Mouse (Mus musculus) cerebellum, postnatal 25 days (tissue): ENCODE data around the gene Gcn1l1.

ENCODE experiments used
- DNase-seq, 2 experiments: peaks; one replicate each; pipeline ENCODE4 v3.0.0; 2021; ENCODE audit warnings: mixed read lengths in 2 of 2

Gcn1l1 gene

DNA sequence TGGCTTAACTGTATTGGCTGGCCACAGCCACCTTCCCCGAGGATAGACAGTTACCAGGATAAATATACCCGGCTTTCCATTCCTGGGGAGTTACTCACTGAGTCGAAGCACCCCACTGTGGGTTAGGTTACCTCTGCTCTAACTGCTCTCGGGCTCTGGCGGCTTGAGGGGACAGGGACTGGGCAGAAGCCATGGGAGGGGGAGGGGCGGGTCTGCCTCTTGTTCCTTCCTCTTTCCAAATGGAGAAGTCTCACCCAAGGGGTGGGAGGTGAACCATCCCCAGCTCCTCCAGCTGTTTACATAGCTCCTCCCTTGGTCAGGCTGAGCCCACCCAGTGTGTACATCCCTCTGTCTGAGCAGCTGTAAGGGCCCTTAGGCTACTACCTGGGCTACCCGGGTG, 29.4 kb upstream of the Gcn1l1 start:
- no peak for DNase-seq

DNA sequence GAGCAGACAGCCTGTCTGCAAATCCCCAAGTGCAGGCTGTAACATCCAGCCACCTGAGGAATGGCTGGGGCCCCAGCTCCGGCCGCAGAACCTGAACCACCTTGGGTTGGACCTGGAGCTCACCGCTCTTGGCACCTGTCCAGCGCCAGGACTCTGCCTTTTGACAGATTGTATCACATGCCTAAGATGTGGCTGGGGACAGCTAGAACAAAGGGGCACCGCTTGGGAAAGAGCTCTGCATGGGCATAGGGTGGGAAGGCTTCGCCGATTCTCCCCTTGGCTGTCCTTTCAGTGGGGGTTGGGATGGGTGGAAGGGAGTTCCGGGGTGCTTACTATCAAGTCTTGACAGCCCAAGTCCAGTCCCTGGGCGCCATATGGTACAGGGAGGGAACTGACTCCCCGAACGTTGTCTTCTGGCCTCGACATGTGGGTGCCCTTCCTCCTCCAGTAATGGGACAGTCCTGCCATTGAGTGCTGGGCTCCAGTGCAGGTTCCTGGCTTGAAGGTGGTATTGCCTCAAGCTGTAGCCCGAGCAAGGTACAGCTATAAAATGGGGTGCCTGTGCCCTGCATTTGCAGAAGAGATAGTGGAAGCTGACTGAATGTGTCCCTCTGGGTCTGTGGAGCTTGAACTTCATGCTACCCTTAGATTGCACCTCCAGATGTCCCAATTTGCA, 26.9 kb upstream of the Gcn1l1 start:
- peak; percentile 65 to 75 for DNase-seq

DNA sequence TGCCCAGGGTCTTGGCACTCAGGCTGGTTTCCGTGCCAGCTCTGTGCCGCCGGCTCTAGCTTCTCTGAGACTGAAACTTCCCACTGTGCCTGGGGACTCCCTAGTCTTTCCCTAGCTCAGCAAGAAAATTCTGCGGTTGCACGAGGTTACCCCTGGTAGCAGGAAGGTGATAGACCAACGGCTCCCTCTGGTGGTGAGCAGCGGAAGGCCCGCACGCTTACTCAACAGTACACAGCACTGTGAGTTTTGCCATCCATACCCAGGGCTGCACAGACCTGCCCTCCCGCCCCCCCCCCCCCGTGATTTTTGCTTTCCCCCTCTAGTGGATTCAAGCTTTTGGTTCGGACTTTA, 26.4 kb upstream of the Gcn1l1 start:
- DNase-seq = peak; percentile 96 to 98

DNA sequence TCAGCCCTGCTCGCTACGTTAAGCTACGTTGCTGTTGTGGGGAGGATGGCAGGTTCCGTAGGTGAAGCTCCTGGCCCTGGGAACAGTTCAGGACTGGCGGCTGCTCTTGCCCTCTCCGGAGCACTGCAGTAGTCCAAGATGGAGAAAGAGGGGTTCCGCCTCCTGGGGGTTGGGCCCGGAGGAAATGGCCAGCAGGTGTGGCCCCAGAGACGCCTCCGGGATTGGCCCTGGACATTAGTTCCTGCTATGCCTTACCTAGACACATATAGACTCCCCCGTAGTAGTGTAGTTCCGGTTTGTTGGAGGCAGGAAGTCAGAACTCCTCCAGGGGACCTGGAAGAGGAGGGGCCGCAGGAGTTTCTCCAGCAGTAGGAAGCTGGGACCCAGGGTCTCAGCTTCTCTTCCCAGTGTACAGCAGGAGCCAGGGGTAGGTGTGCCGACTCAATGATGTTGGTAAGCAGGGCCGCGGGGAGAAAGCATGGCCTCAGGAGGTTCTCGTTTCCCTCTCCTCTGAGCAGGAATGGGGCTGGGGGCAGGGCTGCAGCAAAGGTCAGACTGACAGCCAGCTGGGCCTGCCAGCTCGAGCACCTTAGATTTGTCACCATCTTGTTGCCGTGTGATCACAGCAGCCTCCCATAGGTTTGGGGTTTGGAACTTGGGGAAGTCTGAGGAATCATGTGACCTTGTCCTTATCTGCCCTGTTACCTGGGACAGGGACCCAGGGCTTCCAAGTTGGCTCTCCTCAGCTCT, 22.2 kb upstream of the Gcn1l1 start:
- DNase-seq = peak in 1 of 2 experiments; percentile 23

DNA sequence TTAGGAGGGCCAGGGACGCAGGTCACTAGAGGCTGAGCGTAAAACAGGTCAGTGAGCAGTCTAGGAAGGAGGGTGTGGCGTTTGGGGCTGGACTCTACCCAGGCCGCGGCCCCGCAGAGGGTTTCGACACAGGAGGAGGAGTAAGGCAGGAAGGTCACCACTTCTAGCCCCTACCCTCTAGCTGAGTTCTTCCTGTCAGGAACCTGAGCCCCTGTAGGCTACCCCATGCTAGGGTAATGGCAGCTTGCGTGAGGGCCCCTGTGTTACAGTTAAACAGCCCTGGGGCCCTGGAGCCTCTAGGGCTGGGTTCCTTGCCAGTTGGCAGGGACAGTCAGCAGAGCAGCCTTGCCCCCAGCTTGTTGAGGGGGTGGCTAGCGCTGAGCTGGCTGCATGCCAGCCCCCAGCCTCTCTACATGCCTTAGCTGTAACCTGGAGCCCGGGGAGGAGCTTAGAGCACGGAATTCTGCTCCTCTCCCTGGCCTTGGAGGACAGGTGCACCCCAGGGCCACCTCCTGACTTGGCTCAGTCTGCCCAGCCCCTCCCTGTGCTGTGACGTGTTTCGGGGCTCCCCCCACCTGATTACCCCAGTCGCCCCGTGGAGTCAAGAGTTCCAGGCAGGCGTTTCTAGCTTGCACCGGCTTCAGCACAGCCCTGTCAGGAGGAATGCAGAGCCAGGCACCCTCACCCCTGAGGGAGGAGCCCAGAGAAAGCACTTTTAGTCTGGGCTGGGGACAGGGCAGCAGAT, 21.4 kb upstream of the Gcn1l1 start:
- DNase-seq = peak; percentile 88 to 92

DNA sequence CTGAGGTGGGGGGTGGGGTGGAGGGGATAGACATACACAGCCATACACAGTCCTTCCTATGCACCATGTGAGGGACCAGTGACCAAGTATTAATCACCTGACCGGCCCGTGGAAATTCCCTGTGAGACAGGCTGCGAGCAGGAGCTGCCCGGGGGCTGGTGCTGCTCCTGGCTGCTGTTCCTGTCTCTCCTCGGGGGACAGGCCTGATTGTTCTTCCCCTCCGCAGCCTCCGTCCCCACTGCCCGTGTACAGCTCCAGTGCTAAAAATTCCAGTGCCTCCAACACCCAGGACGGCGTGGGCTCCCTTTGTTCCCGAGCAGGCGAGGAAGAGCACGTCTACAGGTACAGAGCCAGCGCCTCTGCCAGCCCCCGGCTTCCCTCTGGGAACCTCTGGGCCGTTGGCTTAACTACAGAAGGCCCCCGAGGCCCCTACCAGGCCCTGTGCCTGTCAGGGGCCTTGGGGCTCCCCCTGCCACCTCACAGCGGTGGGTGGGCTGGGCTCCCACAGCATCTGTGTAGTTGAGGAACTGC, 20.3 kb upstream of the Gcn1l1 start:
- DNase-seq = peak; percentile 51 to 53

DNA sequence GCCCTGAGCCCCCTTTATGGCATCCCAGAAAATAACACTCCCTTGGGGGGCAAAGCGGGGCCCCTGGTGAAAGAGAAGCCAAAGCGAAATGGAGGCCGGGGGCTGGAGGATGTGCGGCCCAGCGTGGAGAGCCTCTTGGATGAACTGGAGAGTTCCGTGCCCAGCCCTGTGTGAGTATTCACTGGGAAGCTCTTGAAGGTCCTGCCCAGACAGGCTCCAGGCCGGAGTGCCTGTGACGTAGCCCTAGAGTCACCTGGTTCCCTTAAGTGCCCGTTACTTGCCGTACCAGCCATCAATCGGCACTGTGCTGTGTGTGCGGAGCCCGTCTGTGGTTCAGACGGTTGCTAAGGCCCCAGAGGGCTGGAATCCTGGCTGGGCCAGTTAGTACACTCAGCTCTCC, 19.4 kb upstream of the Gcn1l1 start:
- peak in 1 of 2 experiments; percentile 45 for DNase-seq

DNA sequence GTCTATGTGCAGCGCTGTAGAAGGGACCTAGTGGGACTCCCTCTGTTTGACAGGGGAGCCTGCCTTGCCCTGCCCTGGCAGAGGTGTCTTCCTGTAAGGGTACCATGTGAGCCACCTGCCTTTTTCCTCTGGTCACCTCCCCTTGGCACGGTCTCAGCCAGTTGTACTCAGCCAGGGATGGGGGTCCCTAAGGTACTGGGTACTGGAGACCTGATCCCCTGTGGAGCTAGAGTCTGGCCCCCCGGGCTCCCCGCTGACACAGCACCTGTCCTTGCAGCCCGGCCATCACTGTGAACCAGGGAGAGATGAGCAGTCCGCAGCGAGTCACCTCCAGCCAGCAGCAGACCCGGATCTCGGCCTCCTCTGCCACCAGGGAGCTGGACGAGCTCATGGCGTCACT, 18.5 kb upstream of the Gcn1l1 start:
- DNase-seq = peak; percentile 75 to 76

DNA sequence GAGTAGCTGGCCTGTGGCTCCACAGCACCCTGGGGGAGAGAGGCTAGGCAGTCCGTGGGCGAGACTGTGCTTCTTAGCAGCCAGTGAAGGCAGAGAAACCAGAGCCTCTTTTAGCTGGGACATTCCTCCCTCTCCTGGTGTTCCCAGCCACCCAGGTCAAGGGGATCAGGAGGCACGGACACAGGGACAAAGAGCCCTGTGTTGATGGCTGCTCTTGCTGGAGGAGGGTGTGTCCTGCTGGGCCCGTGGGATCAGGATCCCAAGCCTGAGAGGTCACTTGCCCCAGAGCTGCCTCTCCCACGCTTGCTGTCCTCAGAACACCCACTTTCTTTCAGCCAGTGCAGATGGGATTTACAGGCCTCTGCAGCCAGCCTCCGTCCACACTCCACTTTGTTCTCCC, 18.0 kb upstream of the Gcn1l1 start:
- DNase-seq = no peak

DNA sequence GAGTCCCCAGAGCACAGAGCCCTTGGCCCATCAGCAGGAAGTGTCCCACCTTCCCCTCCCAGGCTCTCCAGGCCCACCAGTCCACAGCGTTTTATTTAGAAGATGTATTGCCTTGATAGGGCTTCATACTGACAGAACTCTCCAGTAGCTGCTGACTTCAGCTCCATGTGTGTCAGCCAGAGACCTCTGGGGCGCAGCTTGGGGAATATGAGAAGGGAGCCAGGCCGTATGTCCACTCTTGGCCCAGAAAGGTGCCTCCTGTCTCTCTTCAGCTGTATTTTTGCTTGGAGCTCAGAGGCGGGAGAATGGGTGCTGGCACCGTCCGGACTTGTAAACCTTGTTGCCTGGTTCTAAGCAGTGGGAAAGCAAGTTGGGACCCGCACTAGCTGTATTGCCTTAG, 17.6 kb upstream of the Gcn1l1 start:
- peak; percentile 68 to 69 for DNase-seq

DNA sequence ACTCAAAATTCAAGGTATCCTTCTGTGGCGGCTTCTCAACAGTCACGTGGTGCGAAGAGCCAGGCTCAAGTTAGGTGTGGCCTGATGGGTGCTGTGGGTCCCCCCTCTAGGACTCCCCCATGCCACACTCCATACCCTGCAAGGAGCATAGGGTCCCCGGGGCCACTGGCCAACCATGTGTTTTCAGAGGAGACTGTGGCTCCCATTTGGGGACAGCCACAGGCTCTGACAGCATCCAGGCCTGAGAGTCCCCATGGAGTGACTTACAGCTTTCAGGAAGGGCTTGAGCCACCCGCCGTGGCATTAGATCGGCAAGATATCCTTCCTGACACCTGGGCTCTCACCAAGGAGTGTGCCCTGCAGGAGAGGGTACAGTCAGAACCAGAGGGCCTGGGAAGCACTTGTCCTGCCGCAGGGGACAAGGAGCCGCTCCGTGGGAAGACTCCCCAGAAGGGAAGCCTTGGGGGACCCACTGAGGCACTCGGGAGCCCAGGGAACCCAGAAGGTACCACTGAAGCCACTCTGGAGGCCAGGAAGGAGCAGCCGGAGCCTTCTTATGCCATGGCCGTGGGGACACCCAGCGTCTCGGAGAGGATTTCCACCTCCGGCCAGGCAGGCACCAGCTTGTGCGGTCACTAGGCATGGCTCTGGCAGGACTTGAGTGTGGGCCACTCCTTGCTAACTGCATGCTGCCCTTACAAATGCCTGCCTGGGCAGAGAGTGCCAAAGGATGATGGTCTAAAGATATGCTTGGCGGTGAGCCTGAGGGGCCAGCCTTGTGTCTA, 16.4 kb upstream of the Gcn1l1 start:
- peak; percentile 63 to 64 for DNase-seq

DNA sequence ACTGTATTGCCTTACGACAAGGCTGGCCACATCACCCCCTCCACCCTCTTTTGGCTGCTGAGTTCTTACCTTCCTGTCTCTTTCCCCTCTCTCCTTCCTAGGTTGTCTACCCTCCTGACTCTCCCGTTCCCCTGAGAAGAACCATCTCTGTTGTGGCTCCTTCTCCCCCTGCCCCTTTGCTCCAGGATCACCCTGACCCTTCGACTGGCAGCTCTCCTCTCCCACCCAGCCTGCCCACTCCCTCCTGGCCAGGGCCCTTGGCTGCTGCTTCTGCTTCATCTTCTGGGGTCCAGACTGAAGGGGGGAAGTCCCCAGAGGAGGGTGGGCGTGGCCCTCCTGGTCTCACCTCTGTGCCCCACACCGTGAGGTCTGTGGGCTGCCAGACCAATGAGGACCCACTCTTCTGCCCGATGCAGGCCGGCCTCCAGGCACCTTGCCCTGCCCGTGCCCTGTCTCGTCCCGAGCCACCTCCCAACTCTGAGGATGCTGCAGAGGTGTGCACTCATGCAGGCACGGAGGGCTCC, 14.5 kb upstream of the Gcn1l1 start:
- no peak for DNase-seq

DNA sequence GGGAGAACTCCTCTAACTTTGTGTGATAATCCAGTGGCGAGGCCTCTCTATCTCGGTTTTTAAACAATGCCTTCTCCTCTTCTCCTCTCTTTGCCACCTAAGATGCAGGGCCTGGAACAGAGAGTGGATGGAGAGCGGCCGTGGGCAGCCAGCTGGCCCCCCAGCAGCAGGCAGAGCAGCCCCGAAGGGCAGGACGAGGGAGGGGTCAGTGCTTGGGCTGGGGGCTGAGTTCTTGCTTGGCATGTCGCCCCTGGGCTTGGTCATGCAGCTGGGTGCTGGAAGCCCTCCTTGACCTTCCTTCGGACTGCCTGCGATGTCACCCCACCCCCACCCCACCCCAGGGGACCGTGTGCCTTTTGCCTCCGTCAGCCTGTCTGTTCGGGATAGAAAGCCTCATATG, 13.7 kb upstream of the Gcn1l1 start:
- DNase-seq = no peak

DNA sequence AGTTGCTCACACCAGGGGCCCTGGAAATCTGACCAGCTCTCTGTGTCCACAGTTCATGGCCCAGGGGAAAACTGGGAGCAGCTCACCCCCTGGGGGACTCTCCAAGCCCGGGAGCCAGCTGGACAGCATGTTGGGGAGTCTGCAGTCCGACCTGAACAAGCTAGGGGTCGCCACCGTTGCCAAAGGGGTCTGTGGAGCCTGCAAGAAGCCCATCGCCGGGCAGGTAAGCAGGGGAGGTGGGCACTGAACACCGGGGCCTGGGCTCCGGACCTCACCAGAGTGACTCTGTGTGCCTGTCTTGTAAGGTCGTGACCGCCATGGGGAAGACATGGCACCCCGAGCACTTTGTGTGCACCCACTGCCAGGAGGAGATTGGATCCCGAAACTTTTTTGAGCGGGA, 13.3 kb upstream of the Gcn1l1 start:
- no peak for DNase-seq

DNA sequence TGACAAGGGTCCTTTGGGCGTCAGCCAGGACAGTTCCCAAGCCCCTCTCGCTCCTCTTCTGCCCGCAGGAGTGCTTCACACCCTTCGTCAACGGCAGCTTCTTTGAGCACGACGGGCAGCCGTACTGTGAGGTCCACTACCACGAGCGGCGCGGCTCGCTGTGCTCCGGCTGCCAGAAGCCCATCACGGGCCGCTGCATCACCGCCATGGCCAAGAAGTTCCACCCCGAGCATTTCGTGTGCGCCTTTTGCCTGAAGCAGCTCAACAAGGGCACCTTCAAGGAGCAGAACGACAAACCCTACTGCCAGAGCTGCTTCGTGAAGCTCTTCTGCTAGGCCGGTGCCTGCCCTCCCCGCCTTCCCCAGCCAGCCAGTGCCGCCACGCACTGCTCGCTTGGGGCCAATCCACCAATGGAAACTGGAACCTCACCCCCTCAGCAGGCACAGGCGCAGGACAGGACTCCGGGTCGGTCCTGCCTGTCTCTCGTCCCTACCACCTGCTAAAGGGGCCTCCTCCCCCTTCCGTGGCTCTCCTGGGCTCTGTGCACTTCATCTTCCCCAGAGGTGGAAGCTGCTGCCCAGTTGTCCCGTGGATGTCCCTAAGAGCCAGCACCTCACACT, 11.1 kb upstream of the Gcn1l1 start:
- DNase-seq = peak; percentile 28 to 42

DNA sequence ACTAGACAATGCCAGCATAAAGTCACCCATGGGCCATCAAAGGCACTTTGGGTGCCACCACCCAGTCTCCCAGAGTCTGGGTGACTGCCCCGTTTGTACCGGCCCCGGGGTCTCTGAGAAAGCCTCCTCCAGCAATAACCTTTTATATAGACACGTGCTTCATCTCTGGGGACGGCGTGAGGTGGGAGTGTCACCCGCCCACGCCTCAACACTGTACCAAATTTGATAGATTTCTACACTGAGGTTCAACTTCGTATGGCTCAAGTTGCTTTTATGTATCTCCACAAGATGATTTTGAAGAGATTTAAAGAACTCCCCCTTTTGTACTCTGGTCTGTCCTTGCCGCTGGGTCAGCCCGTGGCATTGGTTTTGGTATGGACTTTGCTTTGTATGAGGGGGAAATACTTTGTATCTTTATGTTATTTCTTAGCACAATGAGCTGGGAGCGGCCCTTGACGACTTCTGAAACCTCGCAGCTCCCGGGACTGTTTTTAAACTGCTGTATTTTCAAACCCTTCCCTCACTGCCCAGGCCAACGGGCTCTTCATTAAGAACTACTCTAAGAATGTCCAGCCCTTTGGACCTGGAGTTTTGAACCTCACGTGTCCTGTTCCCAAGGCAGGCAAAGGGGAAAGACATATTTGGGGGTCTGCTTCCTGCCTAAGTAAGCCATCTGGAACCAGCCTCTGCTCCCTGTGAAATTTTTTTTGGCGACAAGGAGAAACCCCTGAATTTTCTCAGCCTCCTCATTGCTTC, 10.3 kb upstream of the Gcn1l1 start:
- no peak for DNase-seq

DNA sequence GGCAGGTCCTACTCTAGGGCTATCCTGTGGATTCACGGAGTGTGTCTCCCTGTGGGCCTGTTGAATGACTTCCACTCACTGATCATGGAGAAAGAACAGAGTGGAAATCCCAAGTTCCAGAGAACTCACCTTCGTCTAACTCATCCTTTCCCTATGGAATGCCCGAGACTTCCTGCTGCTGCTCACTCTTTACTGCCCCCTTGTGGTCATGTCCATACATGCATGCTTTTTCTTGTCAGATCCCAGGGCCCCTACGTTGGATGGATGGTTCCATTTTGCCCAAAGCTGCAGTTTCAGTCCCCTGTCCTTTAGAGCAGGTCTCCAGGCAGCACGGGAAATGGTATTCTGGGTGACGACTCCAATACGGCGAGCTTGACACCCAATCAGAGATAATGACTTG, 8.8 kb upstream of the Gcn1l1 start:
- peak; percentile 80 to 88 for DNase-seq

DNA sequence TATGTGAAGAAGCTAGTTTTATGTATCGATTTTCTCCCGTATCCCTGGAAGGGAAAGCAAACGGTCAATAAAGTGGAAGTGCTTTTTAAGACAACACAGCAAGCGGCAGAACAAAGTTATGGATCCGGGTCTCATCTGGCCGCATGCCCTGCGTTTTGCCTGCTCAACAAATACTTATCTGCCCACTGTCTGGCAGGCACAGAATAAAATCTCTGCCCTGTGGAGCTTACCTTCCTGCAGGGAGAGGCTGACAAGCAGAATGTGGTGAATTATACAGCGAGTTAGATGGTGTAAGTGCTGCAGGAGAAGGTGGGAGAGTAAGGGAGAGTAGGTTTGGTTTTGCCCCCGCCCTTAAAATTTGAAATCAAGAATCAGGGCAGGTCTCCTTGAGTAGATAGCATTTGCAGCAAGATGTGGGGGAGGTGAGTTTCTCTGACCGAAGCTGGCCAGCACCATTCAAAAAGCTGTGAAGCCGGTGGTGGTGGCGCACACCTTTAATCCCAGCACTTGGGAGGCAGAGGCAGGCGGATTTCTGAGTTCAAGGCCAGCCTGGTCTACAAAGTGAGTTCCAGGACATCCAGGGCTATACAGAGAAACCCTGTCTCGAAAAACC, 6.8 kb upstream of the Gcn1l1 start:
- no peak for DNase-seq

DNA sequence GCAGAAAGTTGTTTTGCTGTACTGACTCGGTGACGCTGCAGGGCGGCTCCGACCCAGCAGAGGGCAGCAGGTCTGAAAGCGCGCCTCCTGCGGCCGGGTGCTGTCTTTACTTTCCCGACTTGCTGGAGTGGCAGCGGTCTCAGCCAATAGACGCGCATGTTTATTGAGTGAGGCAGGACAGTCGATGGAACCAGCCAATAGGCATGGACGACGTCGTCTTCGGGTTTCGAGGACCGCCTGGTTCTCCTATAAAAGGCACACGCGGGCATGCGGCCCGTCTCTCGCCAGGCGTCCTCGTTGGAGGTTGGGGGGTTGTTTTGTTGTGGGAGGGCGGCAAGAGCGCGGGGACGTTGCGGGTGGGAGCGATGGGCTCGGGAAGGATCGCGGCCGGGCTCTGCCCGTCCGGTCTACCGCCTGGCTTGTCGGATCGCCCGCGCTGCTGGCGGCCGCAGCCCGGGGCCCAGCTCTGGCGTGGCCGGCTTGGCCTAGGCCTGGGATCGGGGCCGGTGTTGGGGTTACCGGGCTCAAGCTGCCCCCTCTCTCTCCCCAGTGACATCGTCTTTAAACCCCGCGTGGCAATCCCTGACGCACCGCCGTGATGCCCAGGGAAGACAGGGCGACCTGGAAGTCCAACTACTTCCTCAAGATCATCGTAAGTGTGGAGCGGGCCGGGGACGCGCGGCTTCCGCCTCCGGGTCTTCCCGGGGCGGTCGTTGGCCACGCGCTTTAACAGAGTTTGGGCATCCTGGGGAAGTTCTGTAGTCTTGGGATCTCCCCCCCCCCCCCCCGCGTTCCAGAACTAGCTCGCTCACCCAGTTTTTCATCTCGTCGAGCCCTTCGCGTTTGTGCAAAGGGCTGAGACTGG, 5.6 kb upstream of the Gcn1l1 start, which contains the start of gene Rplp0:
TSS of gene Rplp0 (plus strand) at position 231 of the 865 bp plus-strand sequence.
- DNase-seq = peak; percentile 100
